Mouse (Mus musculus) thymus, postnatal 0 days (tissue): ENCODE data around the gene Nol4l. TPM values are rescaled to one million over a fixed set of nuclear protein-coding genes. Genes with fewer than 3 reads are reported as not detected.

Experiments used
- DNase-seq: peaks from one replicate; pipeline ENCODE4 v3.0.0-alpha.2; 2015; ENCODE audit warnings: low spot score
- polyA plus RNA-seq: library from polyadenylated mRNA; unstranded; fragments of >200 nt; fragmentation: Nextera tagmentation; extraction: Ambion mirVana; gene quantifications from 2 replicates; pipeline ENCODE4 v1.2.1, GENCODE M21; 2015

Nol4l gene
- polyA plus RNA-seq = 1.9 and 2.0 TPM in 2 replicates

DNA sequence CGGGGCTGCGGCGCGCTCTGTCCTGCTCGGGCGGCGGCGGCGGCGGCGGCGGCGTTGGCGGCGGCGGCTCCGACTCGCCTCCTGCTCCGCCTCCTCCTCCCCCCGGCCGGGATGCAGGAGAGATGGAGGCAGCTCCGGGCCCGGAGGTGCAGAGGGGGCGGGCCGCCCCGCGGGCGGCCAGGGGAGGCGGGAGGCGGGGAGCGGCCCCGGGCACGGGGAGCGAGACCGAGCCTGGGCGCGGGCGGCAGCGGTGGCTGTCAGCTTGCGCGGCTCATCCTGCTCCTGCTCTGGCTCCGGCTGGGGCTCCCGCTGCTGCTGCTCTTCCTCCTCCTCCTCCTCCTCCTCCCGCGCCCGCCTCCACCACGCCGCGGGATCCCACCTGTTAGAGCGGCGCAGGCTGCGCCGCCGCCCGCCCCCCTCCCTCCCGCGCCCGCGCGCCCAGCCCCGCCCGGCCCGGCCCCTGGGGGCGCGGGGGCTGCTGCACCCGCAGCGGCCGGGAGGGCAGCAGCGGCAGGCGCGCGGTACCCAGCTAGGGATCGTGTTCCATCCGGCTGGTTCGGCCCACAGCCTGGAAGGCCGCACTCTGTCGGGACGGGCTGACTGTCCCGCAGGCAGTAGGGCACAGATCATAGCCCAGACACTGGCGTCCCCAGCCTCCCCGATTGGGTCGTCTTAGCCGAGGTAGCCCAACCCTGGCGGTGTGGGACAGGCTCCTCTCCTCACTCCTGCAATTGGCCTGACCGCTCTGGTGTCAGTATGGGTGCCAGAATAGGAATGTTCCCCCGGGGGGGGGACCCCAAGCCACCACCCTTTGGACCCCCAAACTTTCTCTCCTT, at the start of gene Nol4l:
TSS of gene Nol4l (minus strand) at position 41 of the 836 bp plus-strand sequence.
- DNase-seq = peak; percentile 22

DNA sequence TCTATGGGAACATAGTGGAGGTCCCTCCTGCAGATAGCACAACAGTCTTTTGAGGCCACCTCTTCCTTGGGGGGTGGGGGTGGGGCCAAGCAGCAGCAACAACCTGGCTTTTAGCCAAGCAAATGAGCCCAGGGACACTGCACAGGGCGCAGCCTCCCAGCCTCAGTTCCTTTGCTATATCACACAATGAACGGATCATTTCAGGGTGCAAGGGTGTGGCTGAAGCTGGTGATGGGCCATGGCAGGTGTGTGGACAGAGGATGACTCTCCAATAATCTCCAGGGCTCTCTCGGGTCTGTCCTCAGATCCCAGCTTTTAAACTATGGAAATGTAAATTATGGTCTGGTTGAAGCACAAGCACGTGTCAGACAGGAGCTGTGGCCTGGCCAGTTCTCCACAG, 47.4 kb upstream of the Nol4l start:
- DNase-seq = no peak

DNA sequence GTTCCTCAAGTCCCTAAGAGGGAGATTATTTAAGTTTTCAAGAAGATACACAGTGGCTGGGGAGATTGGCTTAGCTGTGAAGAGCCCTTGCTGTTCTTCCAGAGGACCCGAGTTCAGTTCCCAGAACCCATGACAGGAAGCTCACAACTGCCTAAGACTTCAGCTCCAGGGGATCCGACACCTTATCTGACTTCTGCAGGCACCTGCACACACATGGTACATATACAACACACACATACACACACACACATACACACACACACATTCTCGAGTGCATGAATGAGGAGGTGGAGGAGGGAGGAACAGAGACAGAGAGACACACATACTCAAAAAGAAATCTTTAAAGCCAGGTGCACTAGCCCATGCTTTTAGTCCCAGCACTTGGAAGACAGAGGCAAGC, 46.4 kb upstream of the Nol4l start:
- DNase-seq = no peak

DNA sequence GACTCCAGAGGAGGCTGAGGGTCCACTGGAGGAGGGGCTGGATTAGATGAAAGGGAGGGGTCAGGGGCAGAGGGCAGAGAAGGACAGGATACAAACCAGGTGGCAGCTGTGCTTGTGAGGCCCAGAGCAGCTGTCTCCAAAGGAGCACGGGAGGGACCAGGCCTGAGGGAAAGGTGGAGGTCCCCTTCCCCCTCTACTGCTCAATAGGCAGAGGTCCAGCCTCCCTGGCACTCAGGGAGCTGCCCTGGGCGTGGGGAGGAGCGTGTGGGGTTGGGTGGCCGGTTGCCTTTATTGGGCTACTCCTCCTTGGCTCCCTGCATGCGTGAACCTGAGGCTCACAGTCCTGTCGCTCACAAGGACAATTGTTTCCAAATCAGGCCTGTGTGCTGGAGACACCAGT, 45.8 kb upstream of the Nol4l start:
- no peak for DNase-seq

DNA sequence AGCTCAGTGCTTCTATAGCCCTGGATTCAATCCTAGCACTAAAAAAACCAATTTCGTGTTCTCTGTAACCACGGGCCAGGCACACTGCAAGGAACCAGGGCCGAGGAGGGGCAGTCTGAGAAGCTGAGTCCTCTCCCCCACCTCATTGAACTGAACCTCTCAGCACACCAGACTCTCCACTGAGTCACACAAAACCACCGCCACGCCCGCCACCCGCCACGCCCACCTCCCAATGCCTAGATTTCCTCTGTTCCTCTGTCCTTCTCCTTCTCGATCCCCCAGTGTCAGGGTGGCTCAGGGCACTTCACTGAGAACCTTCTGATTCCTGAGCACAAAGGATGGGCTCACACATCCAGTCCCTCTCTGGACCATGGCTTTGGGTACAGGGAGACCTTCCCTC, 43.3 kb upstream of the Nol4l start:
- DNase-seq = no peak

DNA sequence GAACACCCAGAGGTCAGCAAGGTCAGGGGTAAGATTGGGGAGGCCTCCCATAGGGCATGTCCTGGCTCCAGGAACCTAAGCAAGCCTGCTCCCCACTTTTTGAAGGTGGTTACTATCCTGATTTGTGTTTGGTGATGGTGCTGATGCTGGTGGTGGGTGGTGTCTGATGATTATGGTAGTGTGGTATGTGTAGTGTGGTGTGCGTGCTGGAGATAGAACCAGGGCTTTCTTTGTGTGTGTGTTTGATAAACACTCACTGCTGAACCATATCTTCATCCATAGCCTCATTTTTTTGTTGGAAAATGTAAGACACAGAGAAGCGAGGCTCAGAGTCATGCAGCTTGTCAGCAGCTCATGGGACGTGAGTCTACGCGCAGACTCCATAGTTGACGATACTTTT, 38.8 kb upstream of the Nol4l start:
- no peak for DNase-seq

DNA sequence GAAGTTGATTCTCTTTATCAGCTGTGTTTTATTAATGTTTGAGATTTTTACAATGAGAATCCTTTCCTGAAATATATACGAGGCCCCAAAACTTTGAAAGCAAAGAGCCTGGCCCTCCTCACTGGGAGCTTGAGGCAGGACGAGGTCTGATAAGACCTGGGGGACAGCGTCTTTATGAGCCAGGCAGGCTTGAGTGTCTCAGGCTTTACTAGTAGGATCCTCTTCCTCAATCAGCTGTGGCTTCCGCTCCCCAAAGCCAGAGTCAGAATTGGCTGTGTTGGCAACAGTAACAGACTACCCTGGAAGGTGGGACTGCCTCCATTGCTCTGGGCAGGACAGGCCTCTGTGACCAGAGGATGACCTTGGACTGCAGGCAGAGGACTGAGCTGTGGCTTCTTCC, 38.2 kb upstream of the Nol4l start:
- DNase-seq = no peak

DNA sequence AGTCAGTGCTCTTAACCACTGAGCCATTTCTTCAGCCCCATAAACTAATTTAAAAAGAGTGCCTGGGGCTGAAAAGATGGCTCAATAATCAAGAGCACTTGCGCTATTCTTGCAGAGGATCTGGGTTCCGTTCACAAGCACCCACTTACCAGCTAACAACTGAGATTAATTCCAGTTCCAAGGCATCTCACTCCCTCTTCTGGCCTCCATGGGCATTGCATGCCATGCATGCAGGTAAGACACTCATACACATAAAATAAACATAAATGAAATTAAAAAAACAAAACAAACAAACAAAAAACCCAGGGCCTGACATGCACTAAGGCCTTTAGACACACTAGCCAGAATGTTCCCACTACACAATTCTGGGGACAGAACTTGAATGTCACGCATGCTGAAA, 34.6 kb upstream of the Nol4l start:
- peak; percentile 30 for DNase-seq

DNA sequence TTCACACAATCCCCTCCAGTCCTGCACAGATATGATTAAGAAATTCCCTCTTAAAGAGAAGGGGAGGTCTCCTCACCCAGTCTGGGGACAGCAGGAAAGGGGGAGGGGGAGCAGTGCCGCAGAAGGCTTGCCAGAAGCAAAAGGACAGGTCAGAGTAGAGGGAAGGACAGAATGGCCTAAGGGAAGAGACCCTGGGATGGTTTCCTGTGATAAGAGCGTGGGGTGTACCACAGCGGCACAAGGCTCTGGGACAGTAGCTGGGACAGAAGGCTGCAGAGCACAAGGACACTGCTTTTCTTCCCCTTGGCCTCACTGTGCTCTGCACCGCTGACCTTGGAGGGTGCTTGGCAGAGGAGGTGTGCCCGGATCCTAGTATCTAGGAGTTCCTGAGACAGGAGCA, 31.8 kb upstream of the Nol4l start:
- no peak for DNase-seq

DNA sequence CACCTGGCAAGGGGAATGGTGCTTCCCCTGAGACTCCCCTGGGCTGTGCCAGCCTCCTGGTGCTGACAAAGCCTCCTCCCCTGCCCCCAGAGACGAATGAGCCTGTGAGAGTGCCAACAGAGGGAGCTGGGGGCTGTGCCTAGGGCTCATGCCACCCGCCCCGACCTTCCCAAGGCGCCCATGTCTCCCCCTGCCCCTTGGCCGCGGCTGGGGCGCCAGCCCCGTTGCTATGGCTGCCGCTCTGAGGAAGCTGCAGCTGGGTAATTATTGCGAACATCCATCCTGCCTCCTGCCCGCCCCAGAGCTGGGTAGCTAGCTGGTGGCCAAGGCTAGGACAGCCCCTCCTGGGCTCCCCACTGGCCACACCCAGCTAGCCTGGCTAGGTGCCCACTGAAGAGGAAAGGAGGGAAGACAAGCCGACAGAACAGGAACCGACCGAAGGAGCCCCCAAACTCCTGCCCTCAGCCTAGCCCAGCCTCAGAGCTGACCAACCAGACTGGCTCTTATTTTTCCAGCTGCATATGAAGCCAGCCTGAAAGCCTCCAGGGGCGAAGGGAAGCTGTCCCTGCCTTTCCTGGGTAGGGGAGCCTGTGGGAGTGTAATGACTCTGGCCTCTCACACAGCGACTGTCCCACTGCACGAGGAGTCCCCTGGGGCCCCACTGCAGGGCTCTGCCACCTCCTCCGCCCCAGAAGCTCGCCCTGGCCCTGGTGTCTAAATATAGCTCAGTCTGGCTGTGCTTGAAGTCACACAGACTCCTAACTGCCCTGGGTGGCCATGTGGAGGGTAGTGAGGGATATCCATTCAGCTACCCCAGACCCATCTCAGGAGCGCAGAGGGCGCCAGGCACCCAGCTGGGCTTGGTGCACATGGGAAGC, 31.1 kb upstream of the Nol4l start:
- DNase-seq = peak; percentile 39

DNA sequence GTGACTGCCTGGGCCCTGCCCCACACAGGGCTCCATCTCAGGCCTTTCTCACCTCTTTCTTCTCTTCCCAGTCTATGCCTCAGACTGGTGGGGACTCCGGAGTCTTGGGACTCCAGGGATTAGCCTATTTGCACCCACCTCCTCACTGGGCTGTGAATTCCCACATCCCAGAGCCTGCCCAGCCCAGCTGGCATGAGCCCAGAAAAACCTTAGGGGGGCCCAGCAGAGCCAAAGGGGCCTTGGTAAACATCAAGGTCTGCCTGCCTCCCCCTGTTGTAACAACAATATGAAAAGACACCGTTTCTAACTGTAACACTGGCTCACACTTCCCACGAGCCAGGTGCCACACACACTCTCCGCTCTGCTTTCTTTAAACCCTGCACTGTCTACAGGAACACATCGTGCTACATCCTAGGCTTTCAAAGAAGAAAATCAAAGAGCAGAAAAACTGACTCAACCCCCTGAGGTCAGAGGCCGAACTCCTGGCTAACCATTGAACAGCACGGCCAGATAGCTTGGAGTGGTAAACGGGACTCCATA, 29.9 kb upstream of the Nol4l start:
- peak; percentile 64 for DNase-seq

DNA sequence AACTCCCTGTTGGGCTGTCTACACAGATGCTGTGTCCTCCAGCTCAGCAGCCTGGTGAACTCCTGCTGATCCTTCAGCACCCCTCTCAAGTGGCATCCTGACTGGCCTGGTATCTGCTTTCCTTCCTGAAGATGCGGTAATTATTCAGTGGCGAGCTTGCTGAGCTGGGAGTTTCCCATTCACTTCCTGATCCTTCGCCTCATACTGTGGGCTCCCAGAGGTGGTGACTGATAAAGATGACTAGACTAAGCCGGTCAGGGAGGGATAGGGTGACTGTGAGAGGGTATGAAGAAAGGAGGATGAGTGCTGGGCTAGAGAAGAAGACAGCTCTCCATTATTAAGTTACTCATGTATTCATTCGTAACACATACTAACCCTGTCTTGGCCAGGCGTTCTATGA, 28.7 kb upstream of the Nol4l start:
- DNase-seq = no peak

DNA sequence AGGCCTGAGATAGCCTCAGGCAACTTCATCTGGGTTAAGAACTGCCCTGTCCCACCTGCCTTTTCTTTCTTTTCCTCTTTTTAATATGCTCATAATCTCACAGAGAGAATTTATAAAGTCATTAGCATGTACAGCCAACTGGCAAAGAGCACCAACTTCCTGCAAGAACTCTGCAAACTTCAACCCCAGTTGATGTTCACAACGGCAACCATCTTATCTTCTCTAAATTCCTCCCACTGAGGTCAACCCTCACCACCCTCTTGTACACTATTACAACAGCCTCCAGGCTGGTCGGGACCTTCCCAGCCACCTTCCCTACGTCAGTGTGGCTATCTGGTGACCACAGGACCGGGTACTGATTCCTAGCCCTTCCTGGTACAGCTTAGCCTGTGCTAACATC, 27.5 kb upstream of the Nol4l start:
- DNase-seq = no peak

DNA sequence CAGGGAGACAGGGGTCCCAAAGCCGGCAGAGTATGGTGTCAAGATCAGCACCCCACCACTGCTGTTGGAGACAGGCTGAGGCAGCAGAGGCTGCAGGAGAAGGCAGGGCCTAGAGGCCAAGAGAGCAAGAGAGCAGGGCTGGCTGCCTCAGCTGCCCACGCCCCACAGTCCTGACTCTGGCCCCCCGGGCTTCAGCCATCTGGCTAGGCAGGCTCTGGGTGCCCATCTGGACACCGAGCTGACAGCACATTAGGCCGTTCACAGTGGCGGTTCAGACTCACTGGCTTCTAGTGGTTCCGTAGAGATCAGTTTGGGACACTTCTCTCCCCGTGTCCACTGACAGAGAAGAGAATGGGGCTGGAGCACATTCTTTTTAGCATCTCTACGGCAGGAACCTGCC, 26.4 kb upstream of the Nol4l start:
- DNase-seq = no peak

DNA sequence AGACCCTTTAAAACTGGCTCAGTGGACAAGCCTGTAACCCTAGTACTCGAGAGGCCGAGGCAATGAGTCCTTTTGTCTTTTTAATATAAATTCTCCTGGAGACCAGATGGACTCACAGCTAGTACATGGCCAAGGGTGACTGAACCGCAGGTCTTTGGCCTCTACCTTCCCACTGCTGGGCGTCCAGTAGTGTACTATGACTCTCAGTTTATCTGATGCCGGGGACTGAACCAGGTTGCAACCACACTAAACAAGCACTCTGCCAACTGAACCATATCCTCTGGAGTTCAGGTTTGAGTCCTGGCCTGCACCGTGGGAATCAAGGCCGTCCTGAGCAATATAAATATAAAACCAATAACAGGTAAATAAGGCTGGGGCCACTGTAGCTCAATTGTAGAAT, 24.8 kb upstream of the Nol4l start:
- DNase-seq = no peak

DNA sequence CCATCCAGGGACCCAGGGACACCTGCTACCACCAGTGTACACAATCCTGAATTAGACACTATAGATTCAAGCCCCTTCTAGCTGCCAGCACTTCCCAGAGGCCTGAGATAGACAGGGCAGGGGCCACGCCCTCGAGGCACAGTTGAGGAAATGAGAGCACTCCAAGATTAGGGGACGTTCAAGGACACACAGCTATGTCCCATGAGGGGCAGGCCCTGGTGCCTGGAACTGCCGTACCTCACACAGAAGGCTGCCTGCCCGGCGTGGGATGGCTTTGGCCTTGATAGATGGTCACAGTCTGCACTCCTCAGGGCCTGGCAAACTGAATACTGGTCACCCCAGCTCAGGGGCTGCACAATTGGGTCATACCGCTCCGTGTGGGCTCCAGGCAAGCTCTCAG, 19.7 kb upstream of the Nol4l start:
- DNase-seq = no peak

DNA sequence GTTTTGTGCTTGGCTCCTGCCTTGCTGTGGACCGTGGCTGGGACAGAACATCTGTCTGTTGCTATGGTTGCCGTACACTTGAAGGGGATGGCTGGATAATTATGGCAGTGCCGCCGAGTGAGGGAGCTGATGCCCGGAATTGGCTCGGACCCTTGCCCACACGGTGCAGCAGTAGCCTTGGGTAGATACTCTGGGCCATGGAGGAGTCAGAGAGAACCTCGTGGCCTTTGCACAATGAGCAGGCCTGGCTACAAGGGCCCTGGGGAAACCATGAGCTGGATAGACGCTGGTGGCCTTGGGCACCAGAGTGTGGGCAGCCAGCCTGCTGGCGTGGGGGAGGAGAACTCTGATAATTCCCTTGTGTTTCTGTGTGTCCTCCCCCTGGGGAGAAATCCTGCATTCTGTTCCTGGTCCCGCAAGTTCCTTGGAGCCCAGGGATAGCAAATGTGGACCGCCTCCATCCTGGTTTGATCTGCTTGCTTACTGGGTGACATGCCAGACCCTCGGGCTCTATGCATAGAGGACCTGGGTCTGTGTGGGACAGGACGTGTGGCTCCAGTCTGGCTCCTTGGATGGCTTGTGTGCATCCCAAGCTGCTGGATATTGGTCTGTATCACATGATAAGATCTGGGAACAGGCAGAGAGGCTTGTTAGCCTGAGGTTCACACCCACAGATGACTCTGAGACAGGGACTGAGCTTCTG, 18.6 kb upstream of the Nol4l start:
- DNase-seq = no peak

DNA sequence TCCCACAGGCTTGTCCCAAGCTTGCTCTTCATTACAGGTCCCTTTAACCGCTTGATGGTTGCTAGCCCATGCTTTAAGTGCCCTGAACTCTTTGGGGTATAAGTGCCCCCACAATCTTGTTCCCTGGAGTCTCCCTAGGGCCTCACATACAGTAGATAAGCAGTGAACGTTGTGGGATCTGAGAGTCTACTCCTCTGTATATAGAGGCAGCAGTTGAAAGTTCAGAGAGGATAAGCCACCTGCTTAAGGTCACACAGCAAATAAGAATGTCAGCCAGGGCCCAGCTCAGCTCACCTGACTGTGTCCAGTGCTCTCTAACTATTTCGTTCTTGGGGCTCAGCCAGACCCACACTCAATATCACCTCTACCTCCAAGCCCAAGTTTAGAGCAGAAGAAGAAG, 17.9 kb upstream of the Nol4l start:
- DNase-seq = no peak

DNA sequence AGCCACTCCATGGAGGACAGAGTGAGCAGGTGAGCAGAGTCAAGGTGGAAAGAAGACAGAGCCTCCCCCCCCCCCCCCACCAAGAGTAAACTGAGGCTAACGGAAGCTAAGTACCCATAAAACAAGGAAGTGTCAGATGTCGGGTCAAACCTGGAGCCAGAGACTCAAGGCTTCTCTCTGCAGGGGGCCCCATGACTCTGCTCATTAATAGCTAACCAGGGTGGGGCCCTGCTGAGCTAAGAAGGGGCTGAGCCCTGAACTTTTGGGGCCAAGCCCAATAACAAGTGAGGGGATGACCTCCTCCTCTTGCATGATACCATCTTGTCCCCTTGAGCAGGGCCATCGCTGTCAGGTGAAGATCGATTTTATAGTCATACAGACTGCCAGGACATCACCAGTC, 17.2 kb upstream of the Nol4l start:
- DNase-seq = no peak

DNA sequence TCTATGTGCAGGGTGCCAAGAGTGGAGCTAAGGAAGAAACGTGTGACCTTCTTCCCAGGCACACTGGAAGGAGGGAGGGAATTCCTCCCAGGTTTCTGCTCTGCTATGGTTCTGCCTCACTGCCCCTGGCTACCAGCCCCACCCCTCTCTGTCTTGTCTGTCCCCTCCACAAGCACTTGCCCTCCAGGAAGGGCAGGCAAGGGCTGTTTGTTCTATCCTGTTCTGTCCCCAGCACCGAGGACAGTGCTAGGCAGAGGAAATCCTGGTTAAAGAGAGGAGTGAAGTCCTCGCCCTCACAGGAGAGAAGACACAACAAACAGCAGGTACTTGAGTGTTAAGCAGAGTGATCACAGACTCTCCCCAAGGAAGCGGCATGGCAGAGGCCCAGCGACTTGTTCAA, 16.7 kb upstream of the Nol4l start:
- no peak for DNase-seq

DNA sequence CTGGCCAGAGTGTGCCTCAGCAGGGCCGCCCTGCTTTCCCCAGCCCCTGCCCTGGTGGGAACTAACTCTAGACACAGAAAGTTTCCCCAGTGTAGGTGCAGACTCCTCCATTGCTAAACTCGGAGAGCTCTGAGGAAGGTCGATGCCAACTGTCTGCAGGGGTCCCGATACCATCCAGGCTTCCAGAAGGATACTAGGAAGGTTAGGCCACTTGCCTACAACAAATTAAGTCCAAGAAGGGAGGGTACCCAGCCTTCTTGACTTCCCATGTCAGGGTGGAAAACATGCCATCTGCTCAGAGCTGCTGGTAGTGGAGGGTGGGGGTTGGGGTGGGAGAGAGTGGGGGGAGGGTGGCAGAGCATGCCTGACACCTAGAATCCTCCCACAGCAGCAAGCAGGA, 15.0 kb upstream of the Nol4l start:
- DNase-seq = no peak
